Mouse (Mus musculus) bone marrow, adult 2 months (tissue): ENCODE data around the gene Acaa1b.

Source experiments
- CTCF ChIP-seq: fragments of 200-500 bp; IDR thresholded peaks from 2 replicates; pipeline ENCODE4 v1.5.1; 2011; ENCODE audit warnings: low read length, control low read depth; ENCODE audit not compliant: control insufficient read depth, insufficient read depth
- POLR2A ChIP-seq: fragments of 200-500 bp; IDR thresholded peaks from 2 replicates; pipeline ENCODE4 v1.6.1; 2011; ENCODE audit warnings: low read depth, mild to moderate bottlenecking, control low read depth, low read length, borderline replicate concordance; ENCODE audit not compliant: control insufficient read depth

GRCm38 (mm10) chr9:119192202-119192990 lies 35.5 kb upstream of the Acaa1b start:
- peak; percentile 64 for TF ChIP-seq CTCF
- no peak for TF ChIP-seq POLR2A
